Mouse (Mus musculus): ENCODE measurements around the gene Setx. TPM values are rescaled to one million over a fixed set of nuclear protein-coding genes. Genes with fewer than 3 reads are reported as not detected.

Setx gene
- total and polyA plus RNA-seq, 2 experiments = 1.8 to 13.6 TPM

GRCm38 (mm10) chr2:29223591-29224262 is 99.7 kb downstream of the Setx start:
- H3K4me3 ChIP-seq (ENCODE audit: insufficient read depth, low read depth, low read length) = no peak overlapping the region
- DNase-seq (ENCODE audit: extremely low read depth, low read depth, low spot score) = no peak
- H3K27ac ChIP-seq (replicated peaks; ENCODE audit: insufficient read depth, low read depth, low read length) = no peak overlapping the region
- H3K9ac ChIP-seq (ENCODE audit: low read depth, low read length) = no peak overlapping the region
- no peaks in the 10 kb centered on the region for H3K4me1 ChIP-seq (ENCODE audit: control insufficient read depth, insufficient read depth, low read length)
- no peaks in the 10 kb centered on the region for H3K27me3 ChIP-seq (ENCODE audit: control insufficient read depth, insufficient read depth, low read length)
- H3K79me2 ChIP-seq (ENCODE audit: control insufficient read depth, insufficient read depth, low read length) = no peaks in the 10 kb centered on the region
- no peak for TF ChIP-seq POLR2A (IDR thresholded peaks at IDR 0.05; ENCODE audit: extremely low read depth, insufficient read depth, low read length)
- TF ChIP-seq CTCF (IDR thresholded peaks at IDR 0.05; ENCODE audit: low read depth, low read length) = no peak
- WGBS = 62% methylated on average over 7 of the region's 7 CpGs
- H3K36me3 ChIP-seq (ENCODE audit: control insufficient read depth, insufficient read depth, low read length) = no peaks in the 10 kb centered on the region

GRCm38 (mm10) chr2:29226671-29227070 is 102.7 kb downstream of the Setx start:
- Histone ChIP-seq H3K9ac (ENCODE audit: low read depth, low read length) (no peak overlapping the region), H3K4me3 (ENCODE audit: insufficient read depth, low read depth, low read length) (no peak overlapping the region), H3K36me3 (ENCODE audit: control insufficient read depth, insufficient read depth, low read length) (no peaks in the 10 kb centered on the region), H3K79me2 (ENCODE audit: control insufficient read depth, insufficient read depth, low read length) (no peaks in the 10 kb centered on the region), H3K27ac (replicated peaks; ENCODE audit: insufficient read depth, low read depth, low read length) (no peak overlapping the region), H3K4me1 (ENCODE audit: control insufficient read depth, insufficient read depth, low read length) (no peaks in the 10 kb centered on the region), H3K27me3 (ENCODE audit: control insufficient read depth, insufficient read depth, low read length) (no peaks in the 10 kb centered on the region)
- 80% methylated on average over 4 of the region's 4 CpGs for WGBS
- TF ChIP-seq CTCF (IDR thresholded peaks at IDR 0.05; ENCODE audit: low read depth, low read length) (no peak), POLR2A (IDR thresholded peaks at IDR 0.05; ENCODE audit: extremely low read depth, insufficient read depth, low read length) (no peak)
- no peak for DNase-seq (ENCODE audit: extremely low read depth, low read depth, low spot score)

GRCm38 (mm10) chr2:29230191-29230835 is 106.3 kb downstream of the Setx start:
- Histone ChIP-seq H3K9ac (ENCODE audit: low read depth, low read length) (no peak overlapping the region), H3K4me1 (ENCODE audit: control insufficient read depth, insufficient read depth, low read length) (no peaks in the 10 kb centered on the region), H3K36me3 (ENCODE audit: control insufficient read depth, insufficient read depth, low read length) (no peaks in the 10 kb centered on the region), H3K79me2 (ENCODE audit: control insufficient read depth, insufficient read depth, low read length) (no peaks in the 10 kb centered on the region), H3K27me3 (ENCODE audit: control insufficient read depth, insufficient read depth, low read length) (no peaks in the 10 kb centered on the region), H3K27ac (replicated peaks; ENCODE audit: insufficient read depth, low read depth, low read length) (no peak overlapping the region), H3K4me3 (ENCODE audit: insufficient read depth, low read depth, low read length) (no peak overlapping the region)
- WGBS = 70% methylated on average over 9 of the region's 9 CpGs
- no peak for TF ChIP-seq CTCF (IDR thresholded peaks at IDR 0.05; ENCODE audit: low read depth, low read length)
- TF ChIP-seq POLR2A (IDR thresholded peaks at IDR 0.05; ENCODE audit: extremely low read depth, insufficient read depth, low read length) = no peak
- no peak for DNase-seq (ENCODE audit: extremely low read depth, low read depth, low spot score)

Other genes starting within 250 kb of the Setx start
- not detected in 2 replicates for gene Barhl1, start 207.5 kb upstream of the Setx start, total RNA-seq (2014; rRNA removed)
- gene Barhl1, start 207.5 kb upstream of the Setx start, polyA plus RNA-seq (2012; rRNA removed) = 0.32 and 0.37 TPM in 2 replicates
- gene Cfap77, start 69.1 kb upstream of the Setx start, total RNA-seq (2014; rRNA removed) = 0.13 TPM in 1 of 2 replicates, not detected in the other
- gene Cfap77, start 69.1 kb upstream of the Setx start, polyA plus RNA-seq (2012; rRNA removed) = 0.06 and 0.11 TPM in 2 replicates
- 5.7 and 6.8 TPM in 2 replicates for gene Ttf1, start 63.9 kb upstream of the Setx start, total RNA-seq (2014; rRNA removed)
- 2.2 and 3.4 TPM in 2 replicates for gene Ttf1, start 63.9 kb upstream of the Setx start, polyA plus RNA-seq (2012; rRNA removed)
- 0.87 and 1.5 TPM in 2 replicates for gene Ntng2, start 128.8 kb downstream of the Setx start, total RNA-seq (2014; rRNA removed)
- 4.0 and 5.1 TPM in 2 replicates for gene Ntng2, start 128.8 kb downstream of the Setx start, polyA plus RNA-seq (2012; rRNA removed)
- gene Med27, start 222.6 kb downstream of the Setx start, total RNA-seq (2014; rRNA removed) = 5.7 and 5.9 TPM in 2 replicates
- gene Med27, start 222.6 kb downstream of the Setx start, polyA plus RNA-seq (2012; rRNA removed) = 13.2 and 13.5 TPM in 2 replicates

Measured in liver, adult 2 months (tissue).